8 mouse cellular contexts compared by ENCODE assay signal in genomic region chr9:78447973-78448873, GRCm38 (mm10). TPM values are rescaled to one million over a fixed set of nuclear protein-coding genes. Genes with fewer than 3 reads are reported as not detected.
A peak's percentile ranks its signal among the peaks of the same experiment; 100 is the strongest.
DNase-seq lines count a peak whose midpoint lies in the region; ATAC-seq and TF ChIP-seq lines count a peak whose summit lies in the region.

TSS of gene Mto1 (plus strand) at chr9:78448208.
TSS of gene Gm17324 (minus strand) at chr9:78448786.

- H3K4me3 ChIP-seq in cortical plate, adult 2 months (ENCODE audit: insufficient read depth, low read length), result peak within 1 kb of the TSS; percentile 63

- intact Hi-C loops in left cerebral cortex, postnatal 10 days (cut with DNase I), result no loop called here

- H3K4me1 ChIP-seq in cortical plate, adult 2 months (ENCODE audit: control insufficient read depth, insufficient read depth, low read length), result no peaks in the 10 kb centered on the region

- H3K27ac ChIP-seq in cortical plate, adult 2 months (ENCODE audit: insufficient read depth, low read length), result peak within 1 kb of the TSS; percentile 64

- peak; percentile 92 for DNase-seq in gastrocnemius, postnatal 10 days
- DNase-seq in left cerebral cortex, postnatal 10 days (ENCODE audit: extremely low spot score in 1 of 2, low spot score in 2 of 2), result peak; percentile 82 to 91
- peak; percentile 90 for DNase-seq in right cerebral cortex, postnatal 25 days
- DNase-seq in urinary bladder, postnatal 4 days (ENCODE audit: low spot score in 2 of 2), result peak; percentile 84 to 90

- ATAC-seq in activated CD4-positive, CD25-positive, alpha-beta regulatory T cell, adult 4 months, result peak; percentile 87
- peak; percentile 87 for ATAC-seq in inflammation-experienced regulatory T-cells, adult 6 months
- peak; percentile 87 for ATAC-seq in megakaryocyte-erythroid progenitor cell, adult 5-6 weeks (replicated peaks; ENCODE audit: low FRiP score, low TSS enrichment, poor library complexity, severe bottlenecking)

- TF ChIP-seq POLR2A in cortical plate, adult 2 months (IDR thresholded peaks at IDR 0.05; ENCODE audit: extremely low read depth, insufficient read depth, low read length), result peak; percentile 95

- TF ChIP-seq CTCF in cortical plate, adult 2 months (IDR thresholded peaks at IDR 0.05; ENCODE audit: extremely low read depth, insufficient read depth, low read length), result no peak

RNA-seq across cellular contexts. Expression of gene Mto1, which starts in this region (rescaled TPM):
- 10 to 100 TPM; 11.6 to 14.8 TPM for polyA plus RNA-seq in activated CD4-positive, CD25-positive, alpha-beta regulatory T cell, adult 4 months (2017; shearing (Covaris generic))
- polyA plus RNA-seq in cortical plate, adult 2 months (2012; rRNA removed), result 29.6 and 30.4 TPM in 2 replicates
- total RNA-seq in gastrocnemius, postnatal 10 days (2021), result 10 to 100 TPM; 15.3 to 16.4 TPM
- polyA plus RNA-seq in inflammation-experienced regulatory T-cells, adult 6 months (2017; shearing (Covaris generic)), result 10 to 100 TPM; 12.8 to 19.9 (median 16.0) TPM
- 10 to 100 TPM; 21.1 to 21.2 TPM for total RNA-seq in left cerebral cortex, postnatal 10 days (2021)
- 30.2 and 38.8 TPM in 2 replicates for total RNA-seq in megakaryocyte-erythroid progenitor cell, adult 5-6 weeks (2014; fragmentation: Nextera tagmentation)
- 45.1 and 55.7 TPM in 2 replicates for total RNA-seq in megakaryocyte-erythroid progenitor cell, adult 5-6 weeks (2017)

RNA-seq across cellular contexts. Expression of gene Gm17324, which starts in this region (rescaled TPM):
- polyA plus RNA-seq in activated CD4-positive, CD25-positive, alpha-beta regulatory T cell, adult 4 months (2017; shearing (Covaris generic)), result not detected
- polyA plus RNA-seq in cortical plate, adult 2 months (2012; rRNA removed), result 1.0 and 1.1 TPM in 2 replicates
- total RNA-seq in gastrocnemius, postnatal 10 days (2021), result not detected
- polyA plus RNA-seq in inflammation-experienced regulatory T-cells, adult 6 months (2017; shearing (Covaris generic)), result under 1 TPM in 1 of 3 experiments, not detected in 2; 0.40 TPM
- total RNA-seq in left cerebral cortex, postnatal 10 days (2021), result 1 to 10 TPM in 1 of 2 experiments, under 1 TPM in 1; 0.88 to 1.8 TPM
- total RNA-seq in megakaryocyte-erythroid progenitor cell, adult 5-6 weeks (2014; fragmentation: Nextera tagmentation), result not detected in 2 replicates
- total RNA-seq in megakaryocyte-erythroid progenitor cell, adult 5-6 weeks (2017), result 0.65 TPM in 1 of 2 replicates, not detected in the other

Comparison
In these comparisons a context has a peak if more than half of its experiments do, and no peak if none do; other contexts are left out.
1. Peak in every context shown above with its lines: DNase-seq, ATAC-seq, H3K4me3 ChIP-seq and H3K27ac ChIP-seq.